Mouse (Mus musculus): ENCODE data around the gene Cbx8. TPM values are rescaled to one million over a fixed set of nuclear protein-coding genes. Genes with fewer than 3 reads are reported as not detected.

Gene Cbx8
- total RNA-seq (2021): 1 to 10 TPM; 1.5 to 1.9 TPM
- long read RNA-seq, experiment 1, partial matches to known transcripts: 0 of 5 reads
- long read RNA-seq, experiment 1, other reads (novel, unspliced or antisense): 2 of 5 reads
- long read RNA-seq, experiment 2, partial matches to known transcripts: 0 of 4 reads
- long read RNA-seq, experiment 2, other reads (novel, unspliced or antisense): 1 of 4 reads

GRCm38 (mm10) chr11:119040600-119041324, at the start of gene Cbx8:
TSS of gene Cbx8 (minus strand) at chr11:119040969.
- intact Hi-C loops (cut with DNase I): loop anchor here (5.0 kb wide), 1 partner anchor 87 kb away; no protein-coding TSS in a partner anchor
- DNase-seq: peak; percentile 98 to 99

- intact Hi-C loops (cut with DNase I): loop anchor here (2.0 kb wide), 1 partner anchor 36 kb away; no protein-coding TSS in a partner anchor
- DNase-seq: peak in 1 of 2 experiments; percentile 28
Measured at GRCm38 (mm10) chr11:119090076-119090960, 49.5 kb upstream of the Cbx8 start.

- intact Hi-C loops (cut with DNase I): loop anchor here (2.0 to 5.0 kb wide), 2 partner anchors 37 to 52 kb away; no protein-coding TSS in a partner anchor
- DNase-seq: peak in 1 of 2 experiments; percentile 31
Measured at GRCm38 (mm10) chr11:119089235-119090075, 48.7 kb upstream of the Cbx8 start.

GRCm38 (mm10) chr11:119088391-119089234, 47.8 kb upstream of the Cbx8 start:
- intact Hi-C loops (cut with DNase I): loop anchor here (5.0 kb wide), 1 partner anchor 51 kb away; no protein-coding TSS in a partner anchor
- peak in 1 of 2 experiments; percentile 25 for DNase-seq

- peak; percentile 25 to 31 for DNase-seq
- intact Hi-C loops (cut with DNase I): loop anchor here (5.0 kb wide), 1 partner anchor 50 kb away; no protein-coding TSS in a partner anchor
Measured at GRCm38 (mm10) chr11:119087301-119088082, 46.7 kb upstream of the Cbx8 start.

- intact Hi-C loops (cut with DNase I): loop anchor here (5.0 kb wide), 1 partner anchor 49 kb away; no protein-coding TSS in a partner anchor
- peak; percentile 78 to 91 for DNase-seq
Measured at GRCm38 (mm10) chr11:119086144-119086971, 45.6 kb upstream of the Cbx8 start, which contains the start of gene Cbx4. TSS of gene Cbx4 (minus strand) at chr11:119086221.

GRCm38 (mm10) chr11:119085279-119086062, 44.7 kb upstream of the Cbx8 start:
- intact Hi-C loops (cut with DNase I): loop anchor here (5.0 kb wide), 1 partner anchor 48 kb away; no protein-coding TSS in a partner anchor

GRCm38 (mm10) chr11:119084446-119085278, 43.9 kb upstream of the Cbx8 start:
- intact Hi-C loops (cut with DNase I): loop anchor here (5.0 kb wide), 1 partner anchor 47 kb away; no protein-coding TSS in a partner anchor
- DNase-seq: peak; percentile 34

More at GRCm38 (mm10) chr11:119085279-119086062, 44.7 kb upstream of the Cbx8 start:
- peak; percentile 46 to 74 for DNase-seq

GRCm38 (mm10) chr11:119083724-119084445, 43.1 kb upstream of the Cbx8 start:
- DNase-seq: peak in 1 of 2 experiments; percentile 29
- intact Hi-C loops (cut with DNase I): loop anchor here (2.0 kb wide), 1 partner anchor 31 kb away; no protein-coding TSS in a partner anchor

- no peak for DNase-seq
- intact Hi-C loops (cut with DNase I): loop anchor here (2.0 kb wide), 1 partner anchor 30 kb away; no protein-coding TSS in a partner anchor
Measured at GRCm38 (mm10) chr11:119082638-119083599, 42.1 kb upstream of the Cbx8 start.

- DNase-seq: no peak
- intact Hi-C loops (cut with DNase I): loop anchor here (2.0 kb wide), 1 partner anchor 29 kb away; no protein-coding TSS in a partner anchor
Measured at GRCm38 (mm10) chr11:119081839-119082637, 41.3 kb upstream of the Cbx8 start.

All from gastrocnemius, postnatal 36 days (tissue).